Mouse (Mus musculus): ENCODE results near the gene Zfp385b.

GRCm38 (mm10) chr2:77775247-77775880, 44.1 kb downstream of the Zfp385b start:
- TF ChIP-seq CTCF (IDR thresholded peaks at IDR 0.05; ENCODE audit: extremely low read depth, insufficient read depth, low read length) (no peak), POLR2A (IDR thresholded peaks at IDR 0.05; ENCODE audit: extremely low read depth, insufficient read depth, low read length) (0 out of 2 replicates have a peak, but pooled peaks have one; percentile 18)

Measured in cortical plate, adult 2 months (tissue).